Mouse (Mus musculus) frontal cortex, postnatal 10 days (tissue): ENCODE data around the gene Uchl1.

Experiments used
- DNase-seq, 2 experiments: peaks; one replicate each; pipeline ENCODE4 v3.0.0; 2022; ENCODE audit warnings: low spot score in 2 of 2, mixed read lengths in 1 of 2

Uchl1 gene

GRCm38 (mm10) chr5:66707859-66708258 is 32.0 kb downstream of the Uchl1 start:
- no peak for DNase-seq

- DNase-seq, result no peak
Measured at GRCm38 (mm10) chr5:66710445-66711019, 34.6 kb downstream of the Uchl1 start.

- no peak for DNase-seq
Measured at GRCm38 (mm10) chr5:66712801-66713200, 36.9 kb downstream of the Uchl1 start.

- no peak for DNase-seq
Measured at GRCm38 (mm10) chr5:66715498-66715931, 39.6 kb downstream of the Uchl1 start.

- DNase-seq, result no peak
Measured at GRCm38 (mm10) chr5:66717931-66718330, 42.0 kb downstream of the Uchl1 start.

- no peak for DNase-seq
Measured at GRCm38 (mm10) chr5:66718413-66718812, 42.5 kb downstream of the Uchl1 start.

GRCm38 (mm10) chr5:66718880-66719279 is 43.0 kb downstream of the Uchl1 start:
- DNase-seq, result no peak

- DNase-seq, result no peak
Measured at GRCm38 (mm10) chr5:66720921-66721320, 45.0 kb downstream of the Uchl1 start.

- DNase-seq, result no peak
Measured at GRCm38 (mm10) chr5:66722586-66722985, 46.7 kb downstream of the Uchl1 start.

- no peak for DNase-seq
Measured at GRCm38 (mm10) chr5:66723037-66723436, 47.1 kb downstream of the Uchl1 start.

- DNase-seq, result no peak
Measured at GRCm38 (mm10) chr5:66723626-66724025, 47.7 kb downstream of the Uchl1 start.

- DNase-seq, result no peak
Measured at GRCm38 (mm10) chr5:66729306-66729705, 53.4 kb downstream of the Uchl1 start.

GRCm38 (mm10) chr5:66730621-66731301 is 54.9 kb downstream of the Uchl1 start:
- peak; percentile 55 to 59 for DNase-seq

- DNase-seq, result no peak
Measured at GRCm38 (mm10) chr5:66731302-66731697, 55.4 kb downstream of the Uchl1 start.

GRCm38 (mm10) chr5:66733556-66733955 is 57.7 kb downstream of the Uchl1 start:
- no peak for DNase-seq
